Mouse (Mus musculus) activated CD4-positive, CD25-positive, alpha-beta regulatory T cell (primary cell): Measurements from ENCODE around the gene G3bp2. TPM values are rescaled to one million over a fixed set of nuclear protein-coding genes. Genes with fewer than 3 reads are reported as not detected.

ENCODE experiments used
- polyA plus RNA-seq, 2 experiments: library from polyadenylated mRNA; unstranded; fragments of 100-300 nt; shearing (Covaris generic); gene quantifications; one replicate each; pipeline ENCODE4 v1.2.1; 2017

Gene G3bp2
- 100 to 1,000 TPM; 145 to 158 TPM for polyA plus RNA-seq

GRCm38 (mm10) chr5:92083417-92084038 is at the start of gene G3bp2:
Gene G3bp2, minus strand, starts transcription at chr5:92083719.

GRCm38 (mm10) chr5:92043783-92044182 is 39.7 kb downstream of the G3bp2 start, which contains the start of gene Cdkl2:
Gene Cdkl2, minus strand, starts transcription at chr5:92043883.

Other genes with a start within 250 kb of the G3bp2 start
- 100 to 1,000 TPM in 1 of 2 experiments, 10 to 100 TPM in 1; 81.9 to 120 TPM for gene Rchy1, start 120.7 kb downstream of the G3bp2 start, polyA plus RNA-seq
- gene Odaph, start 96.2 kb downstream of the G3bp2 start, polyA plus RNA-seq: not detected
- gene Cdkl2, start 39.8 kb downstream of the G3bp2 start, polyA plus RNA-seq: 1 to 10 TPM; 2.0 to 3.4 TPM
- gene Uso1, start 54.2 kb upstream of the G3bp2 start, polyA plus RNA-seq: 10 to 100 TPM; 44.9 to 49.9 TPM
- not detected for gene U90926, start 131.7 kb upstream of the G3bp2 start, polyA plus RNA-seq
- gene Ppef2, start 172.6 kb upstream of the G3bp2 start, polyA plus RNA-seq: under 1 TPM in 1 of 2 experiments, not detected in 1; 0.27 TPM
- 1 to 10 TPM; 6.3 to 7.7 TPM for gene Naaa, start 194.5 kb upstream of the G3bp2 start, polyA plus RNA-seq
- gene Sdad1, start 226.8 kb upstream of the G3bp2 start, polyA plus RNA-seq: 10 to 100 TPM; 24.4 to 49.7 TPM
- 1 to 10 TPM in 1 of 2 experiments, under 1 TPM in 1; 0.89 to 1.8 TPM for gene Cxcl9, start 244.4 kb upstream of the G3bp2 start, polyA plus RNA-seq
- gene Art3, start 248.1 kb upstream of the G3bp2 start, polyA plus RNA-seq: 1 to 10 TPM in 1 of 2 experiments, under 1 TPM in 1; 0.93 to 1.1 TPM